Mouse (Mus musculus) bone marrow, adult 2 months (tissue): ENCODE measurements around the gene Slc26a10.

Source experiments
- CTCF ChIP-seq: fragments of 200-500 bp; IDR thresholded peaks from 2 replicates; pipeline ENCODE4 v1.5.1; 2011; ENCODE audit warnings: low read length, control low read depth; ENCODE audit not compliant: control insufficient read depth, insufficient read depth
- POLR2A ChIP-seq: fragments of 200-500 bp; IDR thresholded peaks from 2 replicates; pipeline ENCODE4 v1.6.1; 2011; ENCODE audit warnings: low read depth, mild to moderate bottlenecking, control low read depth, low read length, borderline replicate concordance; ENCODE audit not compliant: control insufficient read depth

- TF ChIP-seq CTCF, result no peak
- TF ChIP-seq POLR2A, result no peak
Observed at GRCm38 (mm10) chr10:127185506-127185905, 5.1 kb upstream of the Slc26a10 start.
